In genomic region chr7:29404126-29404525, GRCm38 (mm10) we compare ENCODE assay signal across 21 mouse cellular contexts.
DNase-seq lines count a peak whose midpoint lies in the region; TF ChIP-seq lines count a peak whose summit lies in the region.
"Had no signal": no experiment of that assay in that cellular context is flagged by ENCODE, and none has a peak within 500 bp of the region (broad histone marks: within the 10 kb centered on the region; RNA-seq: fewer than 3 reads in every experiment).

No protein-coding gene starts in this region.

- H3K36me3 ChIP-seq in E14TG2a.4 (ENCODE audit: insufficient read depth, low read length): peaks cover 30% of the 10 kb centered on the region

- no peaks in the 10 kb centered on the region for H3K27me3 ChIP-seq in E14TG2a.4 (ENCODE audit: insufficient read depth, low read length)
- H3K27me3 ChIP-seq: CH12.LX; embryonic facial prominence, embryonic 12.5 days; forebrain, embryonic 13.5 days; forebrain, embryonic 15.5 days; Patski had no signal

- DNase-seq in ES-CJ7 (ENCODE audit: low read depth, low spot score): peak; percentile 91
- DNase-seq in R1 (ENCODE audit: low read depth, low spot score): peak; percentile 96
- no peak for DNase-seq in spleen, postnatal 36 days (ENCODE audit: low spot score in 2 of 2)
- no peak for DNase-seq in kidney, postnatal 4 days
- no peak for DNase-seq in left cerebral cortex, adult 9 months (ENCODE audit: low spot score in 2 of 2)
- DNase-seq: adrenal gland, adult 8-10 months; adrenal gland, postnatal 14 days; adrenal gland, postnatal 36 days; B cell, adult 2 months; cerebellum, adult 11-12 months; cerebellum, adult 2 months; cerebellum, adult 9-10 months; cerebellum, postnatal 25 days; forebrain, postnatal 0 days had no signal

- H3K4me1 ChIP-seq in E14TG2a.4 (replicated peaks; ENCODE audit: low read depth, low read length): peaks cover 96% of the 10 kb centered on the region
- H3K4me1 ChIP-seq: embryonic facial prominence, embryonic 12.5 days; forebrain, embryonic 13.5 days; forebrain, embryonic 15.5 days had no signal

- TF ChIP-seq CTCF in E14TG2a.4 (conservative IDR thresholded peaks at IDR 0.05; ENCODE audit: low read length): no peak

- peak overlapping the region; percentile 41 for H3K4me3 ChIP-seq in E14TG2a.4 (replicated peaks; ENCODE audit: low read length)
- H3K4me3 ChIP-seq: embryonic facial prominence, embryonic 10.5 days; embryonic facial prominence, embryonic 12.5 days; forebrain, embryonic 13.5 days; forebrain, embryonic 15.5 days had no signal

- H3K9me3 ChIP-seq in E14TG2a.4 (ENCODE audit: low read length): no peaks in the 10 kb centered on the region
- H3K9me3 ChIP-seq: embryonic facial prominence, embryonic 10.5 days; forebrain, embryonic 15.5 days had no signal

Comparison
In these comparisons a context has a peak if more than half of its experiments do, and no peak if none do; other contexts are left out.
1. DNase-seq: peak in ES-CJ7 (single experiment) and R1 (single experiment); none in spleen, postnatal 36 days (0 of 2), kidney, postnatal 4 days (0 of 2) and left cerebral cortex, adult 9 months (0 of 2).